Mouse (Mus musculus): ENCODE data around the gene Olfr118. TPM values are rescaled to one million over a fixed set of nuclear protein-coding genes. Genes with fewer than 3 reads are reported as not detected.
"Not testable (repeated sequence)": the region's sequence is repeated elsewhere in the genome, so short reads cannot be mapped to it uniquely, and the experiment has no call there.

Gene Olfr118
- polyA plus RNA-seq (2017; shearing (Covaris generic)): under 1 TPM in 1 of 3 experiments, not detected in 2; 0.60 TPM

GRCm38 (mm10) chr17:37666688-37667087, at the start of gene Olfr118:
Gene Olfr118 (plus strand): TSS chr17:37666988.
- no peak for ATAC-seq

GRCm38 (mm10) chr17:37627009-37627408, 39.8 kb upstream of the Olfr118 start, which contains the start of the genes Olfr115 and Olfr116:
Gene Olfr115 (minus strand): TSS chr17:37627109.
Gene Olfr116 (minus strand): TSS chr17:37627199.
- ATAC-seq: no peak

GRCm38 (mm10) chr17:37663682-37664081, 3.1 kb upstream of the Olfr118 start, which contains the start of gene Olfr117:
Gene Olfr117 (minus strand): TSS chr17:37663782.
- ATAC-seq: no peak

- ATAC-seq: not testable (repeated sequence)
Observed at GRCm38 (mm10) chr17:37696264-37696663, 29.5 kb downstream of the Olfr118 start, which contains the start of gene Olfr119. Gene Olfr119 (plus strand): TSS chr17:37696564.

- no peak for ATAC-seq
Observed at GRCm38 (mm10) chr17:37721508-37721907, 54.7 kb downstream of the Olfr118 start, which contains the start of gene Olfr120. Gene Olfr120 (plus strand): TSS chr17:37721808.

Other genes with a start within 250 kb of the Olfr118 start
- not detected for gene Olfr108, start 221.5 kb upstream of the Olfr118 start, polyA plus RNA-seq (2017; shearing (Covaris generic))
- gene Olfr109, start 208.1 kb upstream of the Olfr118 start, polyA plus RNA-seq (2017; shearing (Covaris generic)): not detected
- under 1 TPM in 2 of 3 experiments, not detected in 1; 0.38 to 0.47 TPM for gene H2-M2, start 183.4 kb upstream of the Olfr118 start, polyA plus RNA-seq (2017; shearing (Covaris generic))
- not detected for gene Olfr110, start 174.5 kb upstream of the Olfr118 start, polyA plus RNA-seq (2017; shearing (Covaris generic))
- not detected for gene Olfr111, start 159.0 kb upstream of the Olfr118 start, polyA plus RNA-seq (2017; shearing (Covaris generic))
- not detected for gene Olfr112, start 97.5 kb upstream of the Olfr118 start, polyA plus RNA-seq (2017; shearing (Covaris generic))
- gene Olfr113, start 89.3 kb upstream of the Olfr118 start, polyA plus RNA-seq (2017; shearing (Covaris generic)): not detected
- not detected for gene Olfr114, start 74.2 kb upstream of the Olfr118 start, polyA plus RNA-seq (2017; shearing (Covaris generic))
- not detected for gene Olfr115, start 39.9 kb upstream of the Olfr118 start, polyA plus RNA-seq (2017; shearing (Covaris generic))
- gene Olfr116, start 39.8 kb upstream of the Olfr118 start, polyA plus RNA-seq (2017; shearing (Covaris generic)): not detected
- not detected for gene Olfr117, start 3.2 kb upstream of the Olfr118 start, polyA plus RNA-seq (2017; shearing (Covaris generic))
- gene Olfr119, start 29.6 kb downstream of the Olfr118 start, polyA plus RNA-seq (2017; shearing (Covaris generic)): not detected
- not detected for gene Olfr120, start 54.8 kb downstream of the Olfr118 start, polyA plus RNA-seq (2017; shearing (Covaris generic))
- not detected for gene Olfr121, start 81.9 kb downstream of the Olfr118 start, polyA plus RNA-seq (2017; shearing (Covaris generic))
- gene Olfr122, start 101.6 kb downstream of the Olfr118 start, polyA plus RNA-seq (2017; shearing (Covaris generic)): not detected
- gene Olfr123, start 126.5 kb downstream of the Olfr118 start, polyA plus RNA-seq (2017; shearing (Covaris generic)): not detected
- not detected for gene Olfr124, start 132.9 kb downstream of the Olfr118 start, polyA plus RNA-seq (2017; shearing (Covaris generic))
- gene Olfr125, start 166.0 kb downstream of the Olfr118 start, polyA plus RNA-seq (2017; shearing (Covaris generic)): not detected
- not detected for gene Olfr126, start 180.5 kb downstream of the Olfr118 start, polyA plus RNA-seq (2017; shearing (Covaris generic))
- not detected for gene Olfr127, start 233.4 kb downstream of the Olfr118 start, polyA plus RNA-seq (2017; shearing (Covaris generic))

All from inflammation-experienced regulatory T-cells, adult 6 months (primary cell).